Mouse (Mus musculus) c-Kit-negative CD71-positive TER-119-positive erythroid progenitor cells, embryonic 14.5 days (primary cell): ENCODE data around the gene Vmn1r168.
"Not testable (repeated sequence)": the region's sequence is repeated elsewhere in the genome, so short reads cannot be mapped to it uniquely, and the experiment has no call there.

Source experiments
- DNase-seq: peaks from one replicate; pipeline ENCODE4 v3.0.0-alpha.2; 2013; ENCODE audit warnings: low read depth, low spot score

Vmn1r168 gene

GRCm38 (mm10) chr7:23539432-23539831 lies at the start of gene Vmn1r168:
Gene Vmn1r168, plus strand, starts transcription at chr7:23539732.
- not testable (repeated sequence) for DNase-seq

GRCm38 (mm10) chr7:23507106-23507505 lies 32.4 kb upstream of the Vmn1r168 start, which contains the start of gene Vmn1r167:
Gene Vmn1r167, minus strand, starts transcription at chr7:23507206.
- DNase-seq = not testable (repeated sequence)

- DNase-seq = not testable (repeated sequence)
Measured at GRCm38 (mm10) chr7:23575226-23575625, 35.7 kb downstream of the Vmn1r168 start, which contains the start of gene Vmn1r169. Gene Vmn1r169, plus strand, starts transcription at chr7:23575526.
